Mouse (Mus musculus): ENCODE results near the gene 2010111I01Rik.

DNA sequence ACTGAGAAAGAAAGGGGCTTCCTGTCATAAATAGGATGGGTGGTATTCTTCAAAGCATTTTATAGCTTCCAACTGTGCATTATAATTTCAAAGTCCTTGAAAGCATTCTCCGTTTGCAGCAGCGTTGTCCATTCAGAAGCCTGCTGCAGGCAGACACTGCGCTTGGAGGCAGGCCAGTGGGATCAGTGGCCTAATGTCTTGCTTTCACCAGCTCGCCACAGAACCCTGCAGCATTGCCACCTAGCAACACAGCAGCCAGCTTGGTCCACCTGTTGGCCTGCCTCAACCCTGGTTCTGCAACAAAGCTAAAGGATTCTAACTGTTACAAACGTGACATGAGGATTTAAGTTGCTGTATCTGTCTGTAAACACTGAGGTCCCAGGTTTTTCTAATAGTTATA lies 325.0 kb downstream of the 2010111I01Rik start:
- TF ChIP-seq CTCF (IDR thresholded peaks at IDR 0.05; ENCODE audit: low read depth): no peak
- no peak for TF ChIP-seq EP300 (IDR thresholded peaks at IDR 0.05; ENCODE audit: low read depth)

All from liver, embryonic 14.5 days (tissue).